Mouse (Mus musculus) stomach, postnatal 0 days (tissue): Measurements from ENCODE around the gene Cep250. TPM values are rescaled to one million over a fixed set of nuclear protein-coding genes. Genes with fewer than 3 reads are reported as not detected.

Experiments used
- ATAC-seq: fragments of 200-750 bp; cut with Nextera tagmentation; 2 replicates; pipeline ENCODE4 v1.8.0; 2017; ENCODE audit not compliant: low FRiP score, low TSS enrichment
- DNase-seq: peaks from one replicate; pipeline ENCODE4 v3.0.0-alpha.2; 2016; ENCODE audit warnings: low spot score
- H3K27ac ChIP-seq: fragments of 300-500 bp; sonication (generic); replicated peaks from 2 replicates; pipeline ENCODE4 v1.5.1; 2014; ENCODE audit warnings: mild to moderate bottlenecking, control low read depth
- H3K27me3 ChIP-seq: fragments of 300-500 bp; sonication (generic); 2 replicates; pipeline ENCODE4 v1.6.1; 2014; ENCODE audit warnings: low read length; ENCODE audit not compliant: control insufficient read depth, insufficient read depth
- H3K36me3 ChIP-seq: fragments of 300-500 bp; sonication (generic); 2 replicates; pipeline ENCODE4 v1.6.1; 2014; ENCODE audit warnings: low read length, mixed read lengths; ENCODE audit not compliant: control insufficient read depth, insufficient read depth
- H3K4me1 ChIP-seq: fragments of 300-500 bp; sonication (generic); replicated peaks from 2 replicates; pipeline ENCODE4 v1.6.1; 2014; ENCODE audit warnings: antibody characterized with exemption; ENCODE audit not compliant: control insufficient read depth, insufficient read depth
- H3K4me2 ChIP-seq: fragments of 300-500 bp; sonication (generic); replicated peaks from 2 replicates; pipeline ENCODE4 v1.6.1; 2014; ENCODE audit warnings: low read depth, mild to moderate bottlenecking, control low read depth, moderate library complexity
- H3K4me3 ChIP-seq: fragments of 300-500 bp; sonication (generic); 2 replicates; pipeline ENCODE4 v1.5.1; 2014; ENCODE audit warnings: low read depth, low read length, control low read depth
- H3K9ac ChIP-seq: fragments of 300-500 bp; sonication (generic); 2 replicates; pipeline ENCODE4 v1.6.1; 2014; ENCODE audit warnings: mild to moderate bottlenecking, low read length, control low read depth, mixed read lengths
- H3K9me3 ChIP-seq: fragments of 300-500 bp; sonication (generic); 2 replicates; pipeline ENCODE4 v1.6.1; 2016; ENCODE audit warnings: low read length; ENCODE audit not compliant: control insufficient read depth
- CTCF ChIP-seq: IDR thresholded peaks from 2 replicates; pipeline ENCODE4 v1.5.1; 2016; ENCODE audit warnings: antibody characterized with exemption, low read depth, mild to moderate bottlenecking, moderate library complexity
- EP300 ChIP-seq: optimal IDR thresholded peaks from 2 replicates; pipeline ENCODE3; 2016; ENCODE audit warnings: antibody characterized with exemption
- WGBS: fragments of 180-500 bp; shearing (Covaris S2); extraction: QIAGEN DNeasy Blood & Tissue Kit; methylation state at CpG from one replicate; pipeline ENCODE4 v1.1.7; 2014; 5-methylcytosine and 5-hydroxymethylcytosine counted together
- polyA plus RNA-seq: library from polyadenylated mRNA; unstranded; fragments of >200 nt; fragmentation: Nextera tagmentation; extraction: Ambion mirVana; gene quantifications from 2 replicates; pipeline ENCODE4 v1.2.1, GENCODE M21; 2015

Gene Cep250
- polyA plus RNA-seq, 1 experiment from 2014 or later: 4.6 TPM

- no peak for DNase-seq
- TF ChIP-seq CTCF (no peak), EP300 (no peak)
- WGBS: 32% methylated on average over 6 of the region's 6 CpGs
- ATAC-seq: no peak
- H3K27me3 ChIP-seq: no peaks in the 10 kb centered on the region
- H3K4me3 ChIP-seq: no peak overlapping the region
- H3K36me3 ChIP-seq: no peaks in the 10 kb centered on the region
- no peak overlapping the region for H3K27ac ChIP-seq
- H3K4me2 ChIP-seq: no peak overlapping the region
- no peaks in the 10 kb centered on the region for H3K9me3 ChIP-seq
- no peak overlapping the region for H3K9ac ChIP-seq
- peaks cover under 1% of the 10 kb centered on the region; the same call in 1 of the 2 replicates for H3K4me1 ChIP-seq
Observed at GRCm38 (mm10) chr2:155949362-155949761, 6.9 kb upstream of the Cep250 start.

DNA sequence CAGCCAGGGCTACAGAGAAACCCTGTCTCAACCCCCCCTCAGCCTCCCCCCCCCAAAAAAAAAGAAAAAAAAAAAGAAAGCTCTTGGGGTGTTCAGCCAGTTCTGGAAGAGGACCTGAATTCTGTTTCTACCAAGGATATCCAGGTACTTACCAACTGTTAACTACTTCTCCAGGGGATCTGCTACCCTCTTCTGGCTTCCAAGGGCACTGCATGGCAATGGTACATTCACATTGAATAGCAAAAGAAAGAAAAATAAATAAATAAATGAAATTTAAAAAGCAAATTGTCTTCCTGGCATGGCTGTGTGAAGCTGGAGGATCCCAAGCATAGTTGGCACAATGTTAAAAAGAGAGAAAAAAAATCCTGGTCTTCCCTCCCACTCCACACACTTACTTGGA, 4.3 kb upstream of the Cep250 start:
- no peaks in the 10 kb centered on the region for H3K27me3 ChIP-seq
- ATAC-seq (no peak), DNase-seq (peak; percentile 58)
- no peaks in the 10 kb centered on the region for H3K9me3 ChIP-seq
- no peak overlapping the region for H3K9ac ChIP-seq
- H3K27ac ChIP-seq: no peak overlapping the region
- TF ChIP-seq EP300: no peak
- peak; percentile 80 for TF ChIP-seq CTCF
- no peak overlapping the region for H3K4me2 ChIP-seq
- H3K4me1 ChIP-seq: no peaks in the 10 kb centered on the region
- no peaks in the 10 kb centered on the region for H3K36me3 ChIP-seq
- no peak overlapping the region for H3K4me3 ChIP-seq

- TF ChIP-seq EP300: no peak
- no peak for TF ChIP-seq CTCF
Observed at GRCm38 (mm10) chr2:155959981-155960380, 3.7 kb downstream of the Cep250 start.

GRCm38 (mm10) chr2:155961862-155962261, 5.6 kb downstream of the Cep250 start:
- no peak overlapping the region for H3K9ac ChIP-seq
- no peaks in the 10 kb centered on the region for H3K4me1 ChIP-seq
- no peaks in the 10 kb centered on the region for H3K9me3 ChIP-seq
- ATAC-seq (no peak), DNase-seq (no peak)
- TF ChIP-seq EP300 (no peak), CTCF (no peak)
- no peak overlapping the region for H3K4me3 ChIP-seq
- H3K4me2 ChIP-seq: no peak overlapping the region
- no peaks in the 10 kb centered on the region for H3K27me3 ChIP-seq
- WGBS: 80% methylated on average over 10 of the region's 10 CpGs
- peaks cover 13% of the 10 kb centered on the region for H3K36me3 ChIP-seq
- no peak overlapping the region for H3K27ac ChIP-seq

More at GRCm38 (mm10) chr2:155959981-155960380, 3.7 kb downstream of the Cep250 start:
- Histone ChIP-seq H3K4me2 (no peak overlapping the region), H3K9me3 (no peaks in the 10 kb centered on the region), H3K27me3 (no peaks in the 10 kb centered on the region), H3K36me3 (peaks cover 8% of the 10 kb centered on the region), H3K4me3 (no peak overlapping the region), H3K27ac (no peak overlapping the region), H3K4me1 (no peaks in the 10 kb centered on the region), H3K9ac (no peak overlapping the region)
- WGBS: 67% methylated on average over 5 of the region's 5 CpGs
- DNase-seq (no peak), ATAC-seq (no peak)

DNA sequence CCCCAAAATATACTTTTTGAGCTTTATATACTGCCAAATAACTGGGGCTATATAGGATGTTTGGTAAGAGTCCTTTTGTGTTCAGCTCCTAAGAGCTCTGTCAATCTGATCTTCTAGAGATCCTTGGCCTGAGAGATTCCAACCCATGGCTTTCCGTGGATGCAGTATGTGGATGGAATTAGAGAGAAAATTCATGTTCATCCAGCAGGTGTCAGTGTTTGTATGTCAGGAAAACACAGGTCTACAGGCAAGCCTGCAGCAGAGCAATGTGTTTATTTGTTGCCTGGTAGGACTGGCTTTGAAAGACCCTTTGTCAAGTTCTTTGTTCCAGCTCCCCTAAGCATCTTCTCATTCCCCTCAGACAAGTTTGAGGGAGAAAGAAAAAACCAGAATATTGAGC, 6.7 kb downstream of the Cep250 start:
- Histone ChIP-seq H3K4me2 (no peak overlapping the region), H3K9ac (no peak overlapping the region), H3K36me3 (peaks cover 23% of the 10 kb centered on the region), H3K4me1 (no peaks in the 10 kb centered on the region), H3K27me3 (no peaks in the 10 kb centered on the region), H3K27ac (no peak overlapping the region), H3K4me3 (no peak overlapping the region), H3K9me3 (no peaks in the 10 kb centered on the region)
- ATAC-seq (0 out of 2 replicates have a peak, but pooled peaks have one; percentile 45), DNase-seq (no peak)
- TF ChIP-seq CTCF: peak; percentile 79
- TF ChIP-seq EP300: no peak
- WGBS: 30% methylated on average over 1 of the region's 1 CpGs

DNA sequence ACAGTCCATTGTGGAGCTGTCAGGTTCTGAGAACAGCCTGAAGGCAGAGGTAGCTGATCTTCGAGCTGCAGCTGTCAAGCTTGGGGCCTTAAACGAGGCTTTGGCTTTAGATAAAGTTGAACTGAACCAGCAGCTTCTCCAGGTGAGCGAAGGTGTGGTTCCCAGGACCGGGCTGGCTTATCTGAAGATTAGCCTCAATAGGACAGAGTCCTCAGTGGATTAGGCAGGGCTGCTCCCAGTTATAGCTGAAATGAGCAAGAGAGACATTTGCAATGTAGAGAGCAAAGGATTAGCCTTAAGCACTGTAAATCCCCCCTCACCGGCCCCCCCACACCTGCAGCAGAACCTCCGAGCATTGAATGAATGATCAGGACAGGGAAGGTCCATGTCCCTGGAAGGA, 17.1 kb downstream of the Cep250 start:
- DNase-seq: no peak
- H3K4me1 ChIP-seq: no peaks in the 10 kb centered on the region
- no peak overlapping the region for H3K9ac ChIP-seq
- TF ChIP-seq CTCF (no peak), EP300 (no peak)
- H3K27me3 ChIP-seq: no peaks in the 10 kb centered on the region
- no peak overlapping the region for H3K27ac ChIP-seq
- peaks cover 36% of the 10 kb centered on the region for H3K36me3 ChIP-seq
- no peak overlapping the region for H3K4me2 ChIP-seq
- WGBS: 74% methylated on average over 6 of the region's 6 CpGs
- no peak for ATAC-seq
- no peaks in the 10 kb centered on the region for H3K9me3 ChIP-seq
- H3K4me3 ChIP-seq: no peak overlapping the region
